Mouse (Mus musculus): ENCODE data around the gene Polr1a.

The Polr1a gene

GRCm38 (mm10) chr6:71999917-72000512, 91.2 kb downstream of the Polr1a start:
- DNase-seq (ENCODE audit: low spot score) = no peak

- no peak for DNase-seq (ENCODE audit: low spot score)
Measured at GRCm38 (mm10) chr6:72001220-72001777, 92.4 kb downstream of the Polr1a start.

- no peak for DNase-seq (ENCODE audit: low spot score)
Measured at GRCm38 (mm10) chr6:72007411-72008212, 98.8 kb downstream of the Polr1a start.

GRCm38 (mm10) chr6:72008213-72008655, 99.4 kb downstream of the Polr1a start:
- no peak for DNase-seq (ENCODE audit: low spot score)

- no peak for DNase-seq (ENCODE audit: low spot score)
Measured at GRCm38 (mm10) chr6:72009454-72009853, 100.6 kb downstream of the Polr1a start.

- DNase-seq (ENCODE audit: low spot score) = no peak
Measured at GRCm38 (mm10) chr6:72014033-72014432, 105.2 kb downstream of the Polr1a start.

GRCm38 (mm10) chr6:72018052-72018451, 109.2 kb downstream of the Polr1a start:
- DNase-seq (ENCODE audit: low spot score) = no peak

- DNase-seq (ENCODE audit: low spot score) = no peak
Measured at GRCm38 (mm10) chr6:72025497-72025896, 116.6 kb downstream of the Polr1a start.

GRCm38 (mm10) chr6:72028079-72028478, 119.2 kb downstream of the Polr1a start:
- no peak for DNase-seq (ENCODE audit: low spot score)

GRCm38 (mm10) chr6:72029674-72030073, 120.8 kb downstream of the Polr1a start:
- DNase-seq (ENCODE audit: low spot score) = no peak

All from retina, embryonic 14.5 days (tissue).